Mouse (Mus musculus) hindbrain, embryonic 16.5 days (tissue): ENCODE data around the gene Cyp2c66. TPM values are rescaled to one million over a fixed set of nuclear protein-coding genes. Genes with fewer than 3 reads are reported as not detected.
"Not testable (repeated sequence)": the region's sequence is repeated elsewhere in the genome, so short reads cannot be mapped to it uniquely, and the experiment has no call there.

Experiments
- ATAC-seq: fragments of 200-750 bp; cut with Nextera tagmentation; 2 replicates; pipeline ENCODE4 v1.8.0; 2017; ENCODE audit warnings: moderate TSS enrichment, moderate library complexity
- H3K27ac ChIP-seq: fragments of 300-500 bp; sonication (generic); 2 replicates; pipeline ENCODE4 v1.5.1; 2014; ENCODE audit warnings: low read depth, mild to moderate bottlenecking, control low read depth, low read length, moderate library complexity
- H3K27me3 ChIP-seq: fragments of 300-500 bp; sonication (generic); replicated peaks from 2 replicates; pipeline ENCODE4 v1.6.1; 2014; ENCODE audit warnings: low read length; ENCODE audit not compliant: control insufficient read depth, insufficient read depth
- H3K36me3 ChIP-seq: fragments of 300-500 bp; sonication (generic); 2 replicates; pipeline ENCODE4 v1.6.1; 2014; ENCODE audit warnings: mild to moderate bottlenecking, low read length, moderate library complexity, mixed read lengths; ENCODE audit not compliant: control insufficient read depth, insufficient read depth
- H3K4me1 ChIP-seq: fragments of 300-500 bp; sonication (generic); 2 replicates; pipeline ENCODE4 v1.6.1; 2014; ENCODE audit warnings: low read depth, low read length; ENCODE audit not compliant: control insufficient read depth, insufficient read depth
- H3K4me2 ChIP-seq: fragments of 300-500 bp; sonication (generic); 2 replicates; pipeline ENCODE4 v1.6.1; 2014; ENCODE audit warnings: mild to moderate bottlenecking, low read length, control low read depth, moderate library complexity
- H3K4me3 ChIP-seq: fragments of 300-500 bp; sonication (generic); 2 replicates; pipeline ENCODE4 v1.5.1; 2014; ENCODE audit warnings: mild to moderate bottlenecking, low read length, control low read depth, moderate library complexity
- H3K9ac ChIP-seq: fragments of 300-500 bp; sonication (generic); 2 replicates; pipeline ENCODE4 v1.6.1; 2014; ENCODE audit warnings: low read depth, mild to moderate bottlenecking, control low read depth, low read length, moderate library complexity
- H3K9me3 ChIP-seq: fragments of 300-500 bp; sonication (generic); 2 replicates; pipeline ENCODE4 v1.6.1; 2014; ENCODE audit warnings: mild to moderate bottlenecking, low read length, moderate library complexity; ENCODE audit not compliant: control insufficient read depth
- whole genome bisulfite sequencing: fragments of 180-500 bp; shearing (Covaris S2); extraction: QIAGEN DNeasy Blood & Tissue Kit; methylation state at CpG from one replicate; pipeline ENCODE4 v1.1.7; 2014; 5-methylcytosine and 5-hydroxymethylcytosine counted together
- polyA plus RNA-seq: library from polyadenylated mRNA; unstranded; fragments of >200 nt; fragmentation: Nextera tagmentation; extraction: Ambion mirVana; gene quantifications from 2 replicates; pipeline ENCODE4 v1.2.1, GENCODE M21; 2015

Cyp2c66 gene
- not detected in 2 replicates for polyA plus RNA-seq

- no peak for ATAC-seq
- H3K27ac ChIP-seq: no peak within 1 kb of the TSS
- no peak within 1 kb of the TSS for H3K9ac ChIP-seq
- no peak within 1 kb of the TSS for H3K4me3 ChIP-seq
- no peak within 1 kb of the TSS for H3K4me2 ChIP-seq
- no peaks in the 10 kb centered on the region for H3K9me3 ChIP-seq
- H3K4me1 ChIP-seq: no peaks in the 10 kb centered on the region
- WGBS: 83% methylated on average over 1 of the region's 1 CpGs
- H3K36me3 ChIP-seq: no peaks in the 10 kb centered on the region
- no peaks in the 10 kb centered on the region for H3K27me3 ChIP-seq
Observed at GRCm38 (mm10) chr19:39113644-39114043, at the start of gene Cyp2c66. TSS of gene Cyp2c66 (plus strand) at chr19:39113898.

- H3K4me2 ChIP-seq, H3K4me1 ChIP-seq, H3K4me3 ChIP-seq, ATAC-seq, H3K9ac ChIP-seq, H3K27ac ChIP-seq, H3K36me3 ChIP-seq, H3K27me3 ChIP-seq: not testable (repeated sequence)
- 83% methylated on average over 2 of the region's 2 CpGs for WGBS
- peaks cover 17% of the 10 kb centered on the region for H3K9me3 ChIP-seq
Observed at GRCm38 (mm10) chr19:39098779-39099178, 14.9 kb upstream of the Cyp2c66 start.

DNA sequence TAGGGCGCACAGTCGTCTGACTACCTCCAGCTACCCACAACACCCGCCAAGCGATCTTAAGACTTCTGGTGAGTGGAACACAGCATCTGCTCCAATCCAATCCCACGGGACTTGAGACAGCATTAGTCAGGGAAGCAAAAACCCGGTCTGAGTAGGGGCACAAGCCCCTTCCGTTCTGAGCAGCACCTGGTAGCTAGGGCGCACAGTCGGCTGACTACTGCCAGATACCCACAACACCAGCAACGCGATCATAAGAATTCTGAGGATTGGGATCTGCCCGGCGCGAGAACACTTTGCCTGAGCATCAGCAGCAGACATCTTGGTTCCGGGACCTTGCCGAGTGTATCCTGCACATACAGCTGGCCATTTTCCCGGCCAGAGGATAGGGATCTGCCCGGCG is 43.1 kb downstream of the Cyp2c66 start:
- not testable (repeated sequence) for H3K9ac ChIP-seq, H3K9me3 ChIP-seq, ATAC-seq, H3K4me2 ChIP-seq, H3K27me3 ChIP-seq, H3K4me3 ChIP-seq, H3K36me3 ChIP-seq, H3K27ac ChIP-seq, H3K4me1 ChIP-seq
- WGBS: 87% methylated on average over 19 of the region's 19 CpGs

Other genes starting within 250 kb of the Cyp2c66 start
- gene Hells, start 183.0 kb upstream of the Cyp2c66 start, polyA plus RNA-seq: 6.9 and 9.8 TPM in 2 replicates
- 0.07 and 0.08 TPM in 2 replicates for gene Cyp2c55, start 106.9 kb upstream of the Cyp2c66 start, polyA plus RNA-seq
- gene Cyp2c65, start 52.9 kb upstream of the Cyp2c66 start, polyA plus RNA-seq: 0.08 TPM in 1 of 2 replicates, not detected in the other
- not detected in 2 replicates for gene Cyp2c29, start 155.5 kb downstream of the Cyp2c66 start, polyA plus RNA-seq